Mouse (Mus musculus) heart, adult 8-10 months (tissue): ENCODE measurements at regions not wholly inside any gene's neighbourhood (a gene's known extent, or its start where the extent isn't known, plus 50 kb on each side); places are given as distances from the start of the nearest gene placed in this dataset.
A peak's percentile ranks its signal among the peaks of the same experiment; 100 is the strongest.

Experiments used
- DNase-seq: peaks from one replicate; pipeline ENCODE4 v3.0.0; 2022; ENCODE audit warnings: low spot score

DNA sequence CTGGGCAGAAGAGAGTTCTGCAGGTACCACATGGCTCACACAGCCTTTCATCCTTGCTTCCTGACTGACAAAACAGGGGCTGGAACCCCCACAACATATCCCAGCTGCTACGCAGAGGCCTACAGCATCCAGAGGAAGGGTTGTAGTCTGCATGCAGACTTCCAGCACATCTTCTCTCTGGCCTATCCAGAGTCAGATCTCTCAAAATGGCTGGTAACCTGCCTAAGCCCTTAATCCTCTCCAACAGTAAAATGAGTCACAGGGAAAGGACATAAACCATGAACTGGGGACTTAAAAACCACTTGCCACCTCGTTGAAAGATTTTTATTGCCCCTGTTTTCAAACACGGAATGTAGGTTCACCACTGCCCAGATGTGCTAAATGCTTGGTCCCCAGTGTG is 183.6 kb upstream of the Spred2 start:
- no peak for DNase-seq

- no peak for DNase-seq
Observed at GRCm38 (mm10) chr11:19747097-19747972, 176.8 kb upstream of the Spred2 start.

DNA sequence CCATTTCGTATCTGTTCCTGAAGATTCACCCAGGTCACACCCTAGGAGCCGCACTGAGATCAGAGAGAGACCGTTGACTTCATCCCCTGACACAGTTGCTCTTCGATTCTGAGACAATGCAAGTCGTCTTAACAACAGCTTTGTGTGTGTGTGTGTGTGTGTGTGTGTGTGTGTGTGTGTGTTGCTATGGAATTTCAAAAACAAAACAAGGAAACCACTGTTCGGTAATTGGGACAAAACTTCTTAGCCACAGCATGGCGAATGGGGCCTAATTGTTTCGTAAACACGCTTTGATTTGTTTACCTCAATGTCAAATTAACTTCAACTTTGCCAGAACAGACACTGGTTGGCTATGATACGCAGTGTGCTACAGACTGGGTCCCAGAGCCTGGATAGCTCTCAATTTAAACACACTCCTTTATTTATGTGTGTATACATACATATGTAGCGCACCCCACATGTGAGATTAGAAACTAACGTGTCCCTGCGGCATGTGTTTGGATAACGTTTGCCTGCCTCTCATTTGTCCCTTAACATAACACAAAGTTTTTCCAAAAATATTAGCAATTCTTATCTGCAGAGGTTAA is 176.1 kb upstream of the Spred2 start:
- no peak for DNase-seq

DNA sequence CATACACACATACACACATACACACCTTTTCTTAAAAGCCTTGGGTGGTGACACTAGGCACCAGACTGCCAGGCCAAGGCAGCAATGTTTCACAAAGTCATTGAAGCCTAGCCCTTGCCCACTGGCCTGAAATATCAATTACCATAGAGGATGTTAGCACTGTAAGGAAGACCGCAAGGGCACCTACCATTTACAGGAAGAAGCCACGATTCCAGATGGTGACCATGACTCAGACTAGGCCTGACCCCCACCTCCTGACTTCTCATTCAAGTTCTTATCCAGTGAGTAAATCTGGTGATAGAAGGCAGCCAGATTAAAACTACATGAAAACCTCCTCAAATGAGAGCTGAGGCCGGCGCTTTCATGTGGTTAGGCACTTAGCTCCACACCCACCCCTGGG is 165.3 kb upstream of the Spred2 start:
- no peak for DNase-seq

- DNase-seq = peak; percentile 57
Observed at GRCm38 (mm10) chr11:19760861-19761693, 163.1 kb upstream of the Spred2 start.

DNA sequence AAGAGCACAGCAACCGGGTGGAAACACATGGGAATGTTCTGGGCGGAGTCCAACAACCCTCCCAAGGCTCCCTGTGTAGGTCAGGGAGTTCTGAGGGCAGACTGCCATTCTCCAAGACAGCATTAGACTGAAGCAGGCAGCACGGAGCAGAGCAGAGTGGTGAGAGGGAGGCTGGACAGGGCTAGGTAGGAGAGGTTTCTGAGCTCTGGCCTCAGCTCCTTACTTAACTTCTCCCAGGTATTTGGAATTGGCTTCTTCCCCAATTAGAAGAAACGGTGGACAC is 162.5 kb upstream of the Spred2 start:
- DNase-seq = no peak

DNA sequence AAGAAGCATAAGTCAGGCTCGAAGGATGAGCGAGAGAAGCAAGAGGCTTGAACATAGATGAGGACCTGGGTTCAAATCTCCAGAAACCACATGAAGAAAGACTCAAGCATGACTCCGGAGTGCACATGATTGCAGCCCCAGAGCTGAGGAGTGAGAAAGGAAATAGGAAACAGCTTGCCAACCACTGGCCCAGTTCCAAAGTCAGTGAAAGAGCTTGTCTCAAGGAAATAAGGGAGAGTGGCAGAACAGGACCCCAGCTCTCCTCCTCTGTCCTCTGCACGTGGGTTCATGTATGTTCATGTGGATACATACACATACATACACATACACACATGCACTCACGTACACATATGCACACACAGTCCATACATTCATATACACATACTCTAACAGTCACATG is 156.9 kb upstream of the Spred2 start:
- DNase-seq = no peak

GRCm38 (mm10) chr11:19767871-19768270 is 156.3 kb upstream of the Spred2 start:
- DNase-seq = no peak

GRCm38 (mm10) chr11:19768962-19769361 is 155.2 kb upstream of the Spred2 start:
- no peak for DNase-seq

- no peak for DNase-seq
Observed at GRCm38 (mm10) chr11:19774010-19774409, 150.2 kb upstream of the Spred2 start.

GRCm38 (mm10) chr11:19775741-19776140 is 148.4 kb upstream of the Spred2 start:
- DNase-seq = no peak

- no peak for DNase-seq
Observed at GRCm38 (mm10) chr11:19776473-19777200, 147.5 kb upstream of the Spred2 start.

- no peak for DNase-seq
Observed at GRCm38 (mm10) chr11:19778191-19778590, 146.0 kb upstream of the Spred2 start.

- no peak for DNase-seq
Observed at GRCm38 (mm10) chr11:19785110-19785509, 139.1 kb upstream of the Spred2 start.

GRCm38 (mm10) chr11:19796950-19797670 is 127.1 kb upstream of the Spred2 start:
- no peak for DNase-seq

- no peak for DNase-seq
Observed at GRCm38 (mm10) chr11:19809359-19809758, 114.8 kb upstream of the Spred2 start.

GRCm38 (mm10) chr11:19811271-19811991 is 112.7 kb upstream of the Spred2 start:
- DNase-seq = no peak

DNA sequence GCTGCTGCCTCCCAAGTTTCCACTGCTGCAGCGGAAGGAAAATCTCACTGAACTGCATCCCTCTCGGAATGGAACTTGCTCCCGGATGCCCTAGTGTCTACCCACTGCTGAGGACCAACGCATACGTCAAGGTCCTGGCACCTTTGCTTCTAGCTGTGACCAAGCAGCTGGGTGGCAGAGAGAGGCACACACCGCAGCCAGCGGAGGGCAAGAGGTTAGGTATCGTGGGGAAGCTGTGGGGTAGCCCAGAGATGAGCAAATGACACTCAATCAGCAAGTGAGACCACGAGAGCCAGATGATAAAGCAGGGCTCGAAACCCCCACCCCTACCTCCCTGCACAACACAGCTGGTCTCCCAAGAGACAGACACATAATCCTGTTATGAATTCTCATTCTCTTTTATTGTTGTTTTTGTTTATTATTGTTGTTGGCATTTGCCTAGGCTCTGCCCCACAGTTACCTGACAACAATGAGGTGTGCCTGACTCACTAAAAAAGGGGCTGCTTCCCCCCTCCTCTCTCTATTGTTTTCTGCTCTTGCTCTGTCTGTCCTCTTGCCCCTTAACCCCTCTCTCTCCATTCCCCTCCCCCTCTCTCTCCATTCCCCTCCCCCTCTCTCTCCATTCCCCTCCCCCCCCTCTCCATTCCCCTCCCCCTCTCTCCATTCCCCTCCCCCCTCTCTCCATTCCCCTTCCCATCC is 112.0 kb upstream of the Spred2 start:
- no peak for DNase-seq

GRCm38 (mm10) chr11:19813549-19813948 is 110.6 kb upstream of the Spred2 start:
- no peak for DNase-seq

DNA sequence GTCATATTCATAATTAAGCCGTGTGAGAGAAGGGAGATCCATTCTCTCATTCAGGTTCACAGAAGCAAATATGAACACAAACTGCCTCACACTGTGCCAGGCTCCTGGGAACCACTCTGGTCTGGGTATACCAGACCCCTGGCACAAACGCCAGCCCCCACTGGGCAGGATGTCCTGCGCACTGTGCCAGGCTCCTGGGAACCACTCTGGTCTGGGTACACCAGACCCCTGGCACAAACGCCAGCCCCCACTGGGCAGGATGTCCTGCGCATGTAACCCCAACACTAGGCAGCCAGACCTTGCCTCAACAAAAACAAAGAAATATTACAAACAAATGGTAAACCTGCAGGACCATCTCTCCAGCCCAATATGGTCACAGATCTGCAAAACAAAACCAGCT is 101.2 kb upstream of the Spred2 start:
- DNase-seq = no peak
